Mouse (Mus musculus) limb, embryonic 15.5 days (tissue): Measurements from ENCODE around the gene Lrrc66. TPM values are rescaled to one million over a fixed set of nuclear protein-coding genes. Genes with fewer than 3 reads are reported as not detected.

Experiments
- ATAC-seq: fragments of 200-750 bp; cut with Nextera tagmentation; 2 replicates; pipeline ENCODE4 v1.8.0; 2017; ENCODE audit warnings: low read depth, moderate TSS enrichment; ENCODE audit not compliant: insufficient number of reproducible peaks, low FRiP score, low TSS enrichment
- H3K27ac ChIP-seq: fragments of 300-500 bp; sonication (generic); 2 replicates; pipeline ENCODE4 v1.5.1; 2015; ENCODE audit warnings: moderate library complexity, mild to moderate bottlenecking, inconsistent platforms
- H3K27me3 ChIP-seq: fragments of 300-500 bp; sonication (generic); 2 replicates; pipeline ENCODE4 v1.6.1; 2015; ENCODE audit warnings: inconsistent platforms
- H3K36me3 ChIP-seq: fragments of 300-500 bp; sonication (generic); 2 replicates; pipeline ENCODE4 v1.6.1; 2015; ENCODE audit warnings: inconsistent platforms
- H3K4me1 ChIP-seq: fragments of 300-500 bp; sonication (generic); 2 replicates; pipeline ENCODE4 v1.6.1; 2015; ENCODE audit warnings: inconsistent platforms
- H3K4me2 ChIP-seq: fragments of 300-500 bp; sonication (generic); 2 replicates; pipeline ENCODE4 v1.6.1; 2015; ENCODE audit warnings: mild to moderate bottlenecking, inconsistent platforms
- H3K4me3 ChIP-seq: fragments of 300-500 bp; sonication (generic); 2 replicates; pipeline ENCODE4 v1.5.1; 2015; ENCODE audit warnings: mild to moderate bottlenecking, inconsistent platforms
- H3K9ac ChIP-seq: fragments of 300-500 bp; sonication (generic); 2 replicates; pipeline ENCODE4 v1.6.1; 2015; ENCODE audit warnings: inconsistent platforms
- H3K9me3 ChIP-seq: fragments of 300-500 bp; sonication (generic); 2 replicates; pipeline ENCODE4 v1.6.1; 2016; ENCODE audit warnings: inconsistent platforms
- WGBS: fragments of 180-500 bp; shearing (Covaris S2); methylation state at CpG from one replicate; pipeline ENCODE4 v1.1.7; 2015; 5-methylcytosine and 5-hydroxymethylcytosine counted together
- polyA plus RNA-seq: library from polyadenylated mRNA; unstranded; fragments of >200 nt; fragmentation: Nextera tagmentation; extraction: Ambion mirVana; gene quantifications from 2 replicates; pipeline ENCODE4 v1.2.1, GENCODE M21; 2015

The Lrrc66 gene
- polyA plus RNA-seq, 1 experiment from 2014 or later: 0.32 TPM

GRCm38 (mm10) chr5:73576708-73577107, 55.6 kb downstream of the Lrrc66 start:
- H3K4me3 ChIP-seq: no peak overlapping the region
- no peak overlapping the region for H3K9ac ChIP-seq
- 0 out of 2 replicates have a peak, but pooled peaks cover 2% of the 10 kb centered on the region for H3K4me1 ChIP-seq
- no peak for ATAC-seq
- no peak overlapping the region for H3K4me2 ChIP-seq
- no peaks in the 10 kb centered on the region for H3K27me3 ChIP-seq
- no peaks in the 10 kb centered on the region for H3K36me3 ChIP-seq
- H3K9me3 ChIP-seq: no peaks in the 10 kb centered on the region
- 61% methylated on average over 7 of the region's 7 CpGs for WGBS
- no peak overlapping the region for H3K27ac ChIP-seq

DNA sequence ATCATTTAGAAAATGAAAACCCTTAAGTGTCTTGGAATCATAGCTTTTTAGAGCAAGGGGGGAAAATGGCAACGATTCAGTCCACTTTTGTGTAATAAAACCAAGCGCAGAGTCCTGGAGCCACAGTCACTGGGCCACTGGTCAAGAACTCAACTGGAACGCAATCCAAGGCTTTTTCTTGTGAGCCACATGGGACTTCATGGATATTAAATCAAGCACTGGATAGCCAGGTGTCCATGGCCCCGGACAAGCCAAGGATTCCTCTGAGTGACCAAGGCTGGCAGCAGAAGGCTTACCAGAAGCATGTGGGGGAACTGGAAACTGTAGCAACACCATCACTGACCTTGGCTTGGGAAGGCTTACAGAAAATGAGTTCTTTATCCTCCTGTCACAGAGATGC, 57.7 kb downstream of the Lrrc66 start:
- Histone ChIP-seq H3K4me3 (no peak overlapping the region), H3K27me3 (no peaks in the 10 kb centered on the region), H3K4me1 (0 out of 2 replicates have a peak, but pooled peaks cover 2% of the 10 kb centered on the region), H3K27ac (no peak overlapping the region), H3K36me3 (no peaks in the 10 kb centered on the region), H3K4me2 (no peak overlapping the region), H3K9ac (no peak overlapping the region), H3K9me3 (no peaks in the 10 kb centered on the region)
- 71% methylated on average over 4 of the region's 4 CpGs for WGBS
- ATAC-seq: no peak

- no peak overlapping the region for H3K4me2 ChIP-seq
- no peak overlapping the region for H3K27ac ChIP-seq
- no peaks in the 10 kb centered on the region for H3K9me3 ChIP-seq
- H3K4me3 ChIP-seq: no peak overlapping the region
- WGBS: 60% methylated on average over 7 of the region's 7 CpGs
- H3K9ac ChIP-seq: no peak overlapping the region
- 0 out of 2 replicates have a peak, but pooled peaks cover 2% of the 10 kb centered on the region for H3K4me1 ChIP-seq
- ATAC-seq: no peak
- H3K27me3 ChIP-seq: no peaks in the 10 kb centered on the region
- H3K36me3 ChIP-seq: no peaks in the 10 kb centered on the region
Measured at GRCm38 (mm10) chr5:73573789-73574188, 58.5 kb downstream of the Lrrc66 start.

DNA sequence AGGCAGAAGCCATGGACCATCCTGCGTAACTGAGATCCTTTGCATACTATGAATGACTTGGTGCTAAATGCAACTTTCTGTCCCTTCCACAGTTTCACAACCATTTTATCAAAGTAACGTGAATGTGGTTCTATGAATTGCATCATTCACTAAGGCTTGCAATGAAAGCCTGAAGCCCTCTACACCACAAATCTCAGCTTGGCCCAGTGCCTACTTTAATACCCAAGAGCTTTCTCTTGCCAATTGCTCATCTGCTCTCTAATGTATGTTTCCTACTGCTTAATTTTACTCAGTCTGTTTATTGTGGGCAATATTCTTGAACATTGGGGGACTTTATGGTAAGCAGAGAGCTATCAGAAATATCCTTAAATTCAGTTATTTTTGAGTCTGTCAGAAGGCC, 59.5 kb downstream of the Lrrc66 start:
- Histone ChIP-seq H3K4me2 (no peak overlapping the region), H3K27ac (no peak overlapping the region), H3K9ac (no peak overlapping the region), H3K27me3 (no peaks in the 10 kb centered on the region), H3K4me3 (no peak overlapping the region), H3K36me3 (no peaks in the 10 kb centered on the region), H3K9me3 (no peaks in the 10 kb centered on the region), H3K4me1 (0 out of 2 replicates have a peak, but pooled peaks cover 2% of the 10 kb centered on the region)
- ATAC-seq: no peak
- 70% methylated on average over 2 of the region's 2 CpGs for WGBS

DNA sequence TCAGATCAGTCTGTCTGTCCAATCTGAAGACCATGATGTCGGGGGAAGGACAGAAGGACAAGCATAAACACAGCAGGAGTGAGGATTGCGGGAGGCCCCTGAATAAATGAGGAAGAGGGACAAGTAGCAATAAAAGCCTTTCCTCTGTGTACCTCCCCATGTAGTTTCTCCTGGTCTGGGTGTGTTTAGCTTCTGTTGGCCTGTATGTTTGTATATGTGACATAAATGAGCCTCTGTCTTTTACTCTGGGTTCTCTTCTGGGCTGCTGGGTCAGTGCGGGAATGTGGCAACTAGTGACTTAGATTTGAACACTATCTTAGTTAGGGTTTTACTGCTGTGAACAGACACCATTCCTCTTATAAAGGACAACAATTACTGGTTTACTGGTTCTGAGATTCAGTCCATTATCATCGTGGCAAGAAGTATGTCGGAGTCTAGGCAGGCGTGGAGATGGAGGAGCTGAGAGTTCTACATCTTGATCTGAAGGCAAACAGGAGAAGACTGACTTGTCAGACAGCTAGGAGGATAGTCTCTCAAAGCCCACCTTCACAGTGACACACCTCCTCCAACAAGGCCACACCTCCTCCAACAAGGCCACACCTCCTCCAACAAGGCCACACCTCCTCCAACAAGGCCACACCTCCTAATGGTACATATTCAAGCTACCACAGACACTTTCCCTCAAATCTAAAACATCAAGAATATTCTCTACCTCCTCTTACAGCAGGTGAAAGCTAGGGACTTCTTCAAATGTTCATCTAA, 60.8 kb downstream of the Lrrc66 start:
- ATAC-seq: no peak
- 89% methylated on average over 6 of the region's 6 CpGs for WGBS
- H3K4me1 ChIP-seq: 0 out of 2 replicates have a peak, but pooled peaks cover 2% of the 10 kb centered on the region
- no peak overlapping the region for H3K4me2 ChIP-seq
- no peaks in the 10 kb centered on the region for H3K27me3 ChIP-seq
- H3K4me3 ChIP-seq: no peak overlapping the region
- H3K36me3 ChIP-seq: no peaks in the 10 kb centered on the region
- H3K9ac ChIP-seq: no peak overlapping the region
- no peaks in the 10 kb centered on the region for H3K9me3 ChIP-seq
- H3K27ac ChIP-seq: no peak overlapping the region

- Histone ChIP-seq H3K4me1 (no peaks in the 10 kb centered on the region), H3K4me2 (no peak overlapping the region), H3K9ac (no peak overlapping the region), H3K36me3 (no peaks in the 10 kb centered on the region), H3K9me3 (no peaks in the 10 kb centered on the region), H3K27ac (no peak overlapping the region), H3K27me3 (no peaks in the 10 kb centered on the region), H3K4me3 (no peak overlapping the region)
- ATAC-seq: no peak
- WGBS: 87% methylated on average over 5 of the region's 5 CpGs
Measured at GRCm38 (mm10) chr5:73569181-73569580, 63.1 kb downstream of the Lrrc66 start.

DNA sequence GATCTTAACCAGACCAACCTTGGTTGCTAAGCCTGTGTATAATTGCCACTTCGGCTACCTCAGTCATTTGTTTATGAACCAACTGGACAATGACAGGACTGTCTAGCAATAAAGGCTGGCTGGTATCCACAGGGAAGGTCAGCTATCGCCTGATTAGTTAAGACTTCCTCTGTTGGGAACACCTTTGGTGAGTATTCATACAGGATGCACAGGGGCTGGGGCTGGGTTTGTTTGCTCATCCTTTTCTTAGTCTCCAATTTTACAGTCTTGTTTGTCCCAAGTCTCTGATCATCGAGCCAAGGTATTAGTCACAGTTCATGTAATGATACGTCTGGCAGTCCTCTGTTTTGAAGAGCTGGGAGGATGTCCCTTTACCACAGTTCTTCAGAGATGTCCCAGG, 65.4 kb downstream of the Lrrc66 start:
- 67% methylated on average over 4 of the region's 4 CpGs for WGBS
- Histone ChIP-seq H3K27ac (no peak overlapping the region), H3K4me3 (no peak overlapping the region), H3K9me3 (no peaks in the 10 kb centered on the region), H3K4me2 (no peak overlapping the region), H3K36me3 (peaks cover under 1% of the 10 kb centered on the region; the same call in 1 of the 2 replicates), H3K4me1 (no peaks in the 10 kb centered on the region), H3K27me3 (no peaks in the 10 kb centered on the region), H3K9ac (no peak overlapping the region)
- ATAC-seq: no peak

GRCm38 (mm10) chr5:73566119-73566518, 66.2 kb downstream of the Lrrc66 start:
- Histone ChIP-seq H3K36me3 (peaks cover 4% of the 10 kb centered on the region; the same call in 1 of the 2 replicates), H3K4me1 (no peaks in the 10 kb centered on the region), H3K4me2 (no peak overlapping the region), H3K9ac (no peak overlapping the region), H3K9me3 (no peaks in the 10 kb centered on the region), H3K27me3 (no peaks in the 10 kb centered on the region), H3K4me3 (no peak overlapping the region), H3K27ac (no peak overlapping the region)
- WGBS: 74% methylated on average over 5 of the region's 5 CpGs
- ATAC-seq: no peak

GRCm38 (mm10) chr5:73564038-73564437, 68.3 kb downstream of the Lrrc66 start:
- Histone ChIP-seq H3K9ac (no peak overlapping the region), H3K4me2 (no peak overlapping the region), H3K4me1 (no peaks in the 10 kb centered on the region), H3K27me3 (no peaks in the 10 kb centered on the region), H3K9me3 (no peaks in the 10 kb centered on the region), H3K4me3 (no peak overlapping the region), H3K27ac (no peak overlapping the region), H3K36me3 (peaks cover 6% of the 10 kb centered on the region; the same call in 1 of the 2 replicates)
- WGBS: 95% methylated on average over 6 of the region's 6 CpGs
- ATAC-seq: no peak

- Histone ChIP-seq H3K4me1 (no peaks in the 10 kb centered on the region), H3K27ac (no peak overlapping the region), H3K9ac (no peak overlapping the region), H3K4me2 (no peak overlapping the region), H3K4me3 (no peak overlapping the region), H3K9me3 (no peaks in the 10 kb centered on the region), H3K36me3 (peaks cover 21% of the 10 kb centered on the region; the same call in 1 of the 2 replicates), H3K27me3 (no peaks in the 10 kb centered on the region)
- WGBS: 90% methylated on average over 6 of the region's 6 CpGs
- ATAC-seq: no peak
Measured at GRCm38 (mm10) chr5:73558756-73559155, 73.6 kb downstream of the Lrrc66 start.

DNA sequence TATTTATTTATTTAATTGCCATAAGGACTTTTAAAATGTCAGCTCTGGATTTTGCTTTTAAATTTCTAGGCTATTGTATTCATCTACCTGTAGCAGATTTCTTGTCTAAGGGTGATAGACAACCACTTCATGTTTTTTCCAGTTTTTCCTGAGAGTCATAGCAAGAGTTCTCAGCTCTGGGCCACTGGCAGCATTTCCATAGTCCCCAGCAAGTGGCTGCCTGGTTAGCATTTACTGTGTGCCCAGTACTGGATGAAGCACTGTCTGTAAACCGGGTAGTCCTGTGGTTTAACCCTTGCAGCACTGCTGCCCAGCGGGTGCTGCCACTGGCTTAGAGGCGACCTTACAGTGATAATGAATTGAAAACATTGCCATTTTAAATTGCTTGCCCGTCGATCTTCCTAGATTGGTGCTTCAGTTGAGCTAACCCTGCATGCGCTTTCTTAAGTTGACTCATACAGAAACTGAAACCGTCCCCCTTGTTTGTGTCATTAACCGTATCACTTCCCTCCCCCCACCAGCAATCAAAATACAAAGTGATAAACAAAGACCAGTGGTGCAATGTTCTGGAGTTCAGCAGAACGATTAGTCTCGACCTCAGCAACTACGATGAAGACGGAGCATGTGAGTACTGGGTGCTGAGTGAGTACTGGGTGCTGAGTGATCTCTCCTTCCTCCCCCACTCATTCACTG, 75.4 kb downstream of the Lrrc66 start:
- no peaks in the 10 kb centered on the region for H3K27me3 ChIP-seq
- no peaks in the 10 kb centered on the region for H3K9me3 ChIP-seq
- no peaks in the 10 kb centered on the region for H3K4me1 ChIP-seq
- no peak overlapping the region for H3K4me2 ChIP-seq
- no peak for ATAC-seq
- no peak overlapping the region for H3K9ac ChIP-seq
- H3K27ac ChIP-seq: no peak overlapping the region
- H3K4me3 ChIP-seq: no peak overlapping the region
- peaks cover 26% of the 10 kb centered on the region for H3K36me3 ChIP-seq
- WGBS: 84% methylated on average over 12 of the region's 12 CpGs
